Mouse (Mus musculus): ENCODE data around the gene Zbtb21. TPM values are rescaled to one million over a fixed set of nuclear protein-coding genes. Genes with fewer than 3 reads are reported as not detected.

Gene Zbtb21
- polyA plus RNA-seq, 1 experiment from 2014 or later, result 13.1 TPM

DNA sequence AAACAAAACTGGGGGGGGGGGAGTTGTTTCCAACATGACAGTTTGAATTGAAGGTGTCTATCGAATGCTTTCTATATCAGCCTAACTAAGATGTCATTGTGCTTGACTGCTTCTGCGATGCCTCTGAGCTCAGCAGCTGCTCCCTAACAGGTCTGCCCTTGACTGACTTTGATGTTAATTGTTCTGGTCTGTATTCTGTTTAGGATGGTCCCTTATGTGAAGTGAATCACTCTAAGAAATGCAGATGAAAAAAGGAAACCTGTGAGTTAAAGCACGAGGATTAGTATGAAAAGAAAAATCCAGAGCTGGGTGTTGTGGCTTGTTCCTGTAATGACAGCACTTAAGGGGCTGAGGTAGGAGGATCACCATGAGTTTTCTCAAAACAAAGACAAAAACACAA is 26.6 kb downstream of the Zbtb21 start:
- H3K27me3 ChIP-seq (ENCODE audit: insufficient read depth, poor library complexity, severe bottlenecking), result no peaks in the 10 kb centered on the region
- H3K36me3 ChIP-seq, result no peaks in the 10 kb centered on the region
- H3K9me3 ChIP-seq, result no peaks in the 10 kb centered on the region
- DNase-seq (ENCODE audit: low spot score), result no peak
- no peaks in the 10 kb centered on the region for H3K4me1 ChIP-seq (replicated peaks)
- WGBS, result 84% methylated on average over 3 of the region's 3 CpGs
- H3K4me3 ChIP-seq, result no peak overlapping the region
- no peak overlapping the region for H3K27ac ChIP-seq

DNA sequence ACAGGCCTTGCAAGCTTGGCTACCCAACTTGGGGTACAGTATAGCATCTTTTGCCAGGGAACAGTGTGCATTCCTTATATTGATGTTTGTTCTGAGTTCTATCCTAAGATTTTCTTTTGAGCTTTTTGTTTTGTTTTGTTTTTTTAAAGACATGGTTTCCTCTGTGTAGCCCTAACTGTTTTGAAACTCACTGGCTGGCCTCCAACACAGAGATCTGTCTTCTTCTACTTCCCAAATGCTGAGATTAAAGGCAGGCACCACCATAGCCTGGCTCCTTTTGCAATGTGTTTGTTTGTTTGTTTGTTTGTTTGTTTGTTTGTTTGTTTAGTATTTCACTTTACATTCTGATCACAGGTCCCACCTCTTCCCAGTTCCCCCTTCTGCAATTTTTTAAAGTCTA is 32.2 kb downstream of the Zbtb21 start:
- Histone ChIP-seq H3K4me3 (no peak overlapping the region), H3K9me3 (no peaks in the 10 kb centered on the region), H3K27me3 (ENCODE audit: insufficient read depth, poor library complexity, severe bottlenecking) (no peaks in the 10 kb centered on the region), H3K27ac (no peak overlapping the region), H3K36me3 (no peaks in the 10 kb centered on the region), H3K4me1 (replicated peaks) (no peaks in the 10 kb centered on the region)
- DNase-seq (ENCODE audit: low spot score), result no peak

DNA sequence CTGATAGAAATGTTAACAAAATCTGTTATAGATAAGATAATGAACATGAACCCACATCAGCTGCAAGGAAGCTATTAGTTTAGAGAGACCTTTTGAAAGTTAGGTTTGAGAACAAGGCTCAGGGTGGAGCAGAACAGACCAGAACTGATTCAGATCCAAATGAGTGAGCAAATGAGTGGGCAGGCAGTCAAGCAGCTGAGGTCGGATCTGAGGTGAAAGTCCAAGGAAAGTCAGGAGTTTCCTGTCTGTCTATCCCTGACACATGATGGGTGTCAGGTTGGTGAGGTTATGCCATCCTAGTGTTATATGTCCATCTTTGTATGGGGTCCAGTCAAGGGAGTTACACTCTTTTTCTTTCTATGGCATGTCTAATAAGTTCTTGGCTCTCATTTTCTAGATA is 32.9 kb downstream of the Zbtb21 start:
- Histone ChIP-seq H3K27me3 (ENCODE audit: insufficient read depth, poor library complexity, severe bottlenecking) (no peaks in the 10 kb centered on the region), H3K36me3 (no peaks in the 10 kb centered on the region), H3K27ac (no peak overlapping the region), H3K4me3 (no peak overlapping the region), H3K4me1 (replicated peaks) (no peaks in the 10 kb centered on the region), H3K9me3 (no peaks in the 10 kb centered on the region)
- no peak for DNase-seq (ENCODE audit: low spot score)
- WGBS, result 70% methylated on average over 1 of the region's 1 CpGs

DNA sequence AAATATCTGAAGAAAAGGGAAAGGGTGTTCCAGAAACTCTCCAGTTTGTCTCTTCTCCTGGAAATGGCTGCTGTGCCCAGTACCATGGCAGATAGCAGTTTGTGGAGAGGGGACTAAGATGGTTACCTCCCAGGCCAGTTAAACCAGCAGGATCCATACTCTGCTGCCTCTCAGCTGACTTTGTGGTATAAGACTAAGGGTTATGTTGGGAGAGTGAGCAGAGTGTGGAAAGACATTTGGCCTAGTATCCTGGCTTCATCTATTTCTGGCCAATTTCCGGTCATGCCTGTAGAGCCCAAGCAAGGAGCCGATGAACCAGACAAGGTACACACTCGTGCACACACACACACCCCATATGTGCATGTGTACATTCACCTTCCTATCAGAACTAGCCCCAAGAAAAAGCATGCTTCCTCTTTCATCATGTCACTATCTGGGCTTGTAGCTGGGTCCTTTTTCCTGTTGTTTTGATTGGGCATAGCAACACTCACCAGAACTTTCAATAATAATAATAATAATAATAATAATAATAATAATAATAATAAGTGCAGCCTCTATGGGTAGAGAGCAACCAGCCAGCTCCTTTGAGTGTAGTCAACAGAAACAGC is 35.0 kb downstream of the Zbtb21 start:
- no peak overlapping the region for H3K4me3 ChIP-seq
- peaks cover 6% of the 10 kb centered on the region; the same call in 1 of the 2 replicates for H3K4me1 ChIP-seq (replicated peaks)
- WGBS, result 95% methylated on average over 3 of the region's 3 CpGs
- no peaks in the 10 kb centered on the region for H3K36me3 ChIP-seq
- H3K27ac ChIP-seq, result no peak overlapping the region
- DNase-seq (ENCODE audit: low spot score), result no peak
- H3K27me3 ChIP-seq (ENCODE audit: insufficient read depth, poor library complexity, severe bottlenecking), result no peaks in the 10 kb centered on the region; the same call in 1 of the 2 replicates
- H3K9me3 ChIP-seq, result no peaks in the 10 kb centered on the region

DNA sequence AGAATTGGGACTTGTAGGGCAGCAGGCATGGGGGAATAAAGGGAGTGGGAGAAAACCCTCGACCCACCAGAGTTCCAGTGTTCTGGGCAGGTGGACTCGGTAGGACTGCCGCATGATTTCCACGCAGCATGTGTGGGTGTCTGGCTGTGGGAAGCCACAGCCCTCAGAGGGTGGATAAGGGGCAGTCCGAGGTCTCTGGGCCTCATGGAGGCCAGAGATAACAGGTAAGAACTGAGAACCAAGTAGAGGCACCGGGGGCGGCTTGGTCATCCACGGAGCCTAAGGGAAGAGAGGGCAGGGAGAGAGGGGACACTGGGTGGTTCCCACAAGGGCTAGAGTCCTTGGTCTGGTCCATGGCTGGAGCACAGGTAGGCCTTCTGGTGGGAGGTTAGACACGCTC is 36.0 kb downstream of the Zbtb21 start:
- Histone ChIP-seq H3K4me3 (no peak overlapping the region), H3K9me3 (no peaks in the 10 kb centered on the region), H3K4me1 (replicated peaks) (peaks cover 14% of the 10 kb centered on the region), H3K27ac (no peak overlapping the region), H3K27me3 (ENCODE audit: insufficient read depth, poor library complexity, severe bottlenecking) (no peaks in the 10 kb centered on the region; the same call in 1 of the 2 replicates), H3K36me3 (no peaks in the 10 kb centered on the region)
- 86% methylated on average over 9 of the region's 9 CpGs for WGBS
- DNase-seq (ENCODE audit: low spot score), result no peak

DNA sequence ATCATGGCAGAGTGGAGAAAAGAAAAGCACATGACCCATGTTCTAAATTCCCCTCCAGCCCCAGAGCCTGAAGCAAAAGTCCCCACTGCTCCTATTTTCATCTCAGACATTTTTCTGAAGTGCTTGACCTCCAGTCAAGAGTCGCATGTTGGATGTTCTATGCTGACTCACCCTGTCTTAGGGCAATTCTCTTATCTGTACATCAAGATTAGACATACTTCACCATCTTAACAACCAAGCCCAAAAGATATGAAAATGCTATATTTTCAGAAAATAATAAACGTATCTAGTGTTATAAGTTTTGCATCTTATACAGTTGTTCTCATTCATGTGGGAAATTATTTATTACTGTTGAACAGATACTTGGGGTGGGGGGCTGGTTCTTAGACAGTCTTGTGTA is 36.7 kb downstream of the Zbtb21 start:
- 85% methylated on average over 2 of the region's 2 CpGs for whole genome bisulfite sequencing
- Histone ChIP-seq H3K4me3 (no peak overlapping the region), H3K4me1 (replicated peaks) (peaks cover 21% of the 10 kb centered on the region), H3K27ac (no peak overlapping the region), H3K9me3 (no peaks in the 10 kb centered on the region), H3K27me3 (ENCODE audit: insufficient read depth, poor library complexity, severe bottlenecking) (peaks cover 3% of the 10 kb centered on the region; the same call in 1 of the 2 replicates), H3K36me3 (no peaks in the 10 kb centered on the region)
- DNase-seq (ENCODE audit: low spot score), result no peak

DNA sequence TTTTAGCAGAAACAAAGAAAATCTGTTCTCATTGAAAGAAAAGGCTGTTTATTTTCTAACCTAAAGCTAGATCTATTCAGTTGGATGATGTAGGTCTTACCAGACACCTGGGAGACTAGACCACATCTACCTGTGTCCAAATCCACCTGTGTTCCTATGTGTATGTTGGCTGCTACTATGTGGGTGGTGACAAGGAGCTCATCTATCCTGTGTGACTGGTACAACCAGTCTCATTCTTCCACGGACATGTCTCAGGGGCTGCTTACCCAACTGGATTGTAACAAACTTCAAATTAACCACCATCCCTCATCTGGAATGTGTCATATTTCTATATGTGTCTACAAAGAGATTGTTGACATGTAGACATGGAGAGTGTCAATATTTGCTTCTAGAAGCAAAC is 38.7 kb downstream of the Zbtb21 start:
- WGBS, result 73% methylated on average over 1 of the region's 1 CpGs

DNA sequence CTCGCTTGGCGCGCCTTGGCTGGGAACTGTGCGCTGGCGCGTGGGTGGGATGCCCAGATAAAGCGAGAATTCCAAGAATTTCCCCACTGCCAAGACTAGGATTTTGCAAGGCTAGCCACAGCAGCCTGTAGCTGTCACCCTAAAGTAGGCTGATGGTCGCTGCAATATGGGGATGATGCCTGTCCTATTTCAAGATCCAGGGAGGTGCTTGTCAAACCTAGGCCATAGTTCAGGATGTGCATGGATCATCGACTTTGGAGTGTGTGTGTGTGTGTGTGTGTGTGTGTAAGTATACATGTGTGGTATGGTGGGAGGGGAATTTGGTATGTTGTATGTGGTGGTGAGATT is 39.7 kb downstream of the Zbtb21 start:
- no peaks in the 10 kb centered on the region for H3K36me3 ChIP-seq
- no peaks in the 10 kb centered on the region for H3K9me3 ChIP-seq
- H3K27me3 ChIP-seq (ENCODE audit: insufficient read depth, poor library complexity, severe bottlenecking), result peaks cover 3% of the 10 kb centered on the region; the same call in 1 of the 2 replicates
- no peak for DNase-seq (ENCODE audit: low spot score)
- H3K4me1 ChIP-seq (replicated peaks), result peaks cover 25% of the 10 kb centered on the region
- H3K27ac ChIP-seq, result peak overlapping the region; percentile 88
- 2% methylated on average over 9 of the region's 9 CpGs for WGBS
- H3K4me3 ChIP-seq, result peak overlapping the region; percentile 74

More for the DNA sequence above, 38.7 kb downstream of the Zbtb21 start:
- H3K9me3 ChIP-seq, result no peaks in the 10 kb centered on the region
- no peak overlapping the region for H3K27ac ChIP-seq
- H3K4me1 ChIP-seq (replicated peaks), result peaks cover 25% of the 10 kb centered on the region
- no peak for DNase-seq (ENCODE audit: low spot score)
- no peak overlapping the region for H3K4me3 ChIP-seq
- peaks cover 3% of the 10 kb centered on the region; the same call in 1 of the 2 replicates for H3K27me3 ChIP-seq (ENCODE audit: insufficient read depth, poor library complexity, severe bottlenecking)
- no peaks in the 10 kb centered on the region for H3K36me3 ChIP-seq

DNA sequence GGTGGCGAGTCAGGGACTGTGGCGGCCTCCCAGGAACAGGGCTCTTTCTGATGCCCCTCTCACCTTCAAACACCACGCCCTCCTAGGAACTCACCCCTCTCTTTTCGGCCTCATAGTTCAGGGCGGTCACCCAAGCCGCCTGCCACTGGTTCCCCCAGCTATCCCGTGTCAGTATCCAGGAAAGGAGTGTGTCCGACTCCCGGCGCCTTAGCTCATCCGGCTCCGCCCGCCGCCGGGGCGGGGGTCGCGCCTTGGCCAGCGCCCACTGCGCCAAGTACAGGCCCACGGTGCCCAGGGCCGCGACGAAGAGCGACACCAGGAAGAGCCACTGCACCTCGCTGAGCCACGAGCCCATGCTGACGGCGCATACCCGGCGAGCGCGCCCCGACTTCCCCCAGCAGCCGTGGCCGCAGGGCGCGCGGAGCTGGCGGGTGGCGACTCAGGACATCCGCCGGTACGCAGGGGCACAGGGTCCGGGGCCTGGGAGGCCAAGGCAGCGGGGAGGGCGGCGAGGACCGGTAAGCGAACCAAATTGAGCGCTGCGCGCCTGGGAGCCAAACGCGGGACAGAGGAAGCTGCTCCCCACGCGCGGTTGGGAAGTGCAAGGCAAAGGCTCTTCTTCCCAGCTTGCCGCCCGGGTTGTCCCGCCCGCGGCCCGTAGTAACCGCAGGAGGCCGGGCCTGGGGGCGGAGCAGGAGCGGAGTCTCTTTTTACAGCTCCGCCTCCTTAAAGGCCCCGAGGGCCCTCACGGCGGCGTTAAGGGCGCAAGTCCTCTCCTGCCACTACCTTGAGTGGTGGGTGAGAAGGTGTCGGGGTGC is 40.3 kb downstream of the Zbtb21 start:
- Histone ChIP-seq H3K27me3 (ENCODE audit: insufficient read depth, poor library complexity, severe bottlenecking) (peaks cover 3% of the 10 kb centered on the region; the same call in 1 of the 2 replicates), H3K9me3 (no peaks in the 10 kb centered on the region), H3K4me3 (peak overlapping the region; percentile 74), H3K4me1 (replicated peaks) (peaks cover 25% of the 10 kb centered on the region), H3K36me3 (no peaks in the 10 kb centered on the region), H3K27ac (peak overlapping the region; percentile 88)
- under 1% methylated on average over 75 of the region's 75 CpGs for WGBS
- DNase-seq (ENCODE audit: low spot score), result peak; percentile 82

DNA sequence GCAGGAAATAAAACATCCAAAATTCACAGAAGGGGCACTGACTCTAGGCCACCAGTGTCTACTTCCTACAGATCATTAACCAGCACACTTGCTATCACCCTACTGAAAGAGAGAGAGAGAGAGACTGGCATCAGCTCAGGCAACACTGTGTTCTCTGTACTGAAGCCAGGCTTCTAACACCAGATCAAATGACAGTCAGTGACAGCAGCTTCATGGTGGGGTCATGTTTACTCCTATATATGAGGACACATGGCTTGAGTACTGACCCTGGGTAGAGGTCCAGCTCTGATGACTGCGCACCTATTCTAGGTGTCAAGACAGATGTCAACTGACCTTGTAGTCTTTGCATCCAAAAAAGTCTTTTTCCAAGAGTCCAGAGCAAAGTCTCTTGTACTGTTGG is 41.8 kb downstream of the Zbtb21 start:
- Histone ChIP-seq H3K36me3 (no peaks in the 10 kb centered on the region), H3K9me3 (no peaks in the 10 kb centered on the region), H3K4me3 (no peak overlapping the region), H3K4me1 (replicated peaks) (peaks cover 25% of the 10 kb centered on the region), H3K27me3 (ENCODE audit: insufficient read depth, poor library complexity, severe bottlenecking) (peaks cover 3% of the 10 kb centered on the region; the same call in 1 of the 2 replicates), H3K27ac (no peak overlapping the region)
- no peak for DNase-seq (ENCODE audit: low spot score)
- 92% methylated on average over 1 of the region's 1 CpGs for WGBS

DNA sequence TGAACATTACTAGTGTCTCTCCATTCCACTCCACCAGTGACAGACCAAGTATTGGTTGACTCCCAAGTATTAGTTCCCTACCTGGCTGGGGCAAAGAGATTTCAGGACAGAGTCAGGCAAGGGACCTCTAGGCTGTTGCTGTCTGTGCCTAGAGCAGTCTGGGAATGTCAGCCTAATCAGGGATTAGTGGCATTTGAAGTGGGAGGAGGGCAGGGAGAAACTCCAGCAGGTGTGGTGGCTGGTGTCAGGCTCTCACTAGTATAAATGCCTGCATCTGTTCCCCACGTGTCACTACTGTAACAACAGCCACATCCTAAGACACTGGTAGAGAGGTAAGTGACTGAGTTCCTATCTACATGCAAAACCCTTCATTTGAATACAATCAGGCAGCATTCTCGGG is 42.6 kb downstream of the Zbtb21 start:
- Histone ChIP-seq H3K27ac (no peak overlapping the region), H3K27me3 (ENCODE audit: insufficient read depth, poor library complexity, severe bottlenecking) (peaks cover 3% of the 10 kb centered on the region; the same call in 1 of the 2 replicates), H3K4me3 (no peak overlapping the region), H3K4me1 (replicated peaks) (peaks cover 25% of the 10 kb centered on the region), H3K36me3 (no peaks in the 10 kb centered on the region), H3K9me3 (no peaks in the 10 kb centered on the region)
- WGBS, result 28% methylated on average over 2 of the region's 2 CpGs
- no peak for DNase-seq (ENCODE audit: low spot score)

DNA sequence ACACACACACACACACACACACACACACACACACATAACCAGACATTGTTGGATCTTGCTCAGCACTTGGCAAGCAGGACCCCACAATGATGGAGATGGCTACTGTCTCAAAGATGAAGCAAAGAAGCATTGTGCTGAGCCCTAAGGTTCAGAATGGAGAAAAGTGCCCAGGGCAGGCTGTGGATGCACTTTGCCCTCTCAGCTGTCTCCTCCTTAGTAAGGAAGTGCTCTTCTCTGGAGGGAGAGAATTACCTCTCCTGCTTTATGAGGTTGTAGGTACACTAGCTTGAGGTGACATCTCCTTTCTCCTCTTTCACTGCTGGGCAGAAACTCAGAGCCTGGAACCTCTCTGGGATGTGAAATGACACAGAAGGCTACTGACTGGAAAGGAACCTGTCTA is 49.5 kb downstream of the Zbtb21 start:
- H3K36me3 ChIP-seq, result no peaks in the 10 kb centered on the region
- no peak overlapping the region for H3K4me3 ChIP-seq
- H3K27me3 ChIP-seq (ENCODE audit: insufficient read depth, poor library complexity, severe bottlenecking), result no peaks in the 10 kb centered on the region
- DNase-seq (ENCODE audit: low spot score), result no peak
- no peaks in the 10 kb centered on the region for H3K9me3 ChIP-seq
- no peaks in the 10 kb centered on the region for H3K4me1 ChIP-seq (replicated peaks)
- H3K27ac ChIP-seq, result no peak overlapping the region

DNA sequence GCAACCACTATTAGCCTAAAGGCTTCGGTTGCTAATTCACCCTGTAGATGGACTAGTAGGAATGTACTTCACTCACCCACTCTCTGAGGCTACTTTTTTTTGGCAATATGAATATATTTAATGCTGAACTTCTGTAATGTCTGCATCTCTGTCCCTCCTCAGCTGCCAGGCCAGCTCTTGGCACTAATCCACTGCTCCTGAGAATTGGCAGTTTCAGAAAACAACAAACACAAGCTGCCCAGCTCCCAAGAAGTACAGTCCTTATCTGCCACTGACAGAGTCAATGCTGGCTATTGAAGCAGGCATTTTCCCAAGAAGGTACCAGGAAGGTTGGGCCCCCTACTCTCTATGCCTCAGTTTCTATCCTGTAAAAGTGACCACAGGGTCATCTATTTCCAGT is 53.1 kb downstream of the Zbtb21 start:
- WGBS, result 98% methylated on average over 1 of the region's 1 CpGs
- no peaks in the 10 kb centered on the region for H3K27me3 ChIP-seq (ENCODE audit: insufficient read depth, poor library complexity, severe bottlenecking)
- H3K4me3 ChIP-seq, result no peak overlapping the region
- H3K27ac ChIP-seq, result no peak overlapping the region
- H3K36me3 ChIP-seq, result no peaks in the 10 kb centered on the region
- no peaks in the 10 kb centered on the region for H3K4me1 ChIP-seq (replicated peaks)
- no peaks in the 10 kb centered on the region for H3K9me3 ChIP-seq
- DNase-seq (ENCODE audit: low spot score), result no peak

All from hindbrain, embryonic 10.5 days (tissue).